Mouse (Mus musculus) left cerebral cortex, postnatal 36 days (tissue): ENCODE measurements around the gene Gm6890. TPM values are rescaled to one million over a fixed set of nuclear protein-coding genes. Genes with fewer than 3 reads are reported as not detected.
"Not testable (repeated sequence)": the region's sequence is repeated elsewhere in the genome, so short reads cannot be mapped to it uniquely, and the experiment has no call there.

ENCODE experiments used
- DNase-seq, 2 experiments: peaks; one replicate each; pipeline ENCODE4 v3.0.0; 2021 to 2022; ENCODE audit warnings: low spot score in 2 of 2, mixed read lengths in 1 of 2
- intact Hi-C: fragments of 180-260 bp; cut with DNase I; formaldehyde crosslinking; loops from one replicate; pipeline ENCODE4 v1.15.1; 2025
- total RNA-seq, 2 experiments: library from RNA; stranded (reverse); gene quantifications; 2 replicates each; pipeline ENCODE4 v1.2.3; 2021

Gene Gm6890
- not detected for total RNA-seq

DNA sequence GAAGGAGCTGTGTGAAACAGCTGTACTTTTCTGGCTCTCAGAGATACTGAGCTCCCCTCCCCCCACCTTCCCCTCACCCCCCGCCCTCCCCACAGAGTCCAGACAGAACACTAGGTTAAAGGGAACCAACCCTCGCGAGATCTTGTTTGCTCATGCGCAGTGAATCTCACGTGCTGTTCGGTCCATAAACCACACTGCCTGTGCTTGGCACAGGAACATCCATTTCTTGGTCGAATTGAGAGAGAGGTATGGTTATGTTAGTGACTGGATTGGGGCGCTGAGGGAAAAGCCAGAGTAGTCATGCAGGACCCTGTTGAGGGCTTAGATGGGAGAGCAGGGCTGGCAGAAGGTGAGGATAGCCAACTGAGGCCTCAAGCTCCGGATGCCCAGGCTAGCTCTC, at the start of gene Gm6890:
Gm6890 (plus strand) TSS at position 301 of the 400 bp plus-strand sequence.
- DNase-seq, intact Hi-C loops: not testable (repeated sequence)

DNA sequence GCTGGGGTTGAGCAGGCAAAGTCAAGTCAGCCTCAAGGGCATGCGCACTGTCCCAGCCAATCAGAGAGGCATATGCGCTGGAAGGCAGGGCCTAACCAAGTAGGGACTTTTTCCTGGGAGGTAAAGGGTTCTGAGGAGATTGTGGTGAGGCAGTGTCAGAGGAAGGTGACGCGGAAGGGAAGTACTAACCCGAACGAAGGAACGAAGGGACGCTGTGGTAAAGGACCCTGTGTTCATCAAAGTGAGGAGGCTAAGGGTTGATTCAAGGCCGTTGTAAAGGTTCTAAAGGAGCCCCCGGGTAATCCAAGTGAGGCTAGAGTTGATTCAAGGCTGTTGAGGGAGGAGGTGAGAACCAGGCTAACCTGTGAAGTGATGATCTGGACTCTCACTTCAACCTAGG, 14.5 kb upstream of the Gm6890 start:
- DNase-seq, intact Hi-C loops: not testable (repeated sequence)

DNA sequence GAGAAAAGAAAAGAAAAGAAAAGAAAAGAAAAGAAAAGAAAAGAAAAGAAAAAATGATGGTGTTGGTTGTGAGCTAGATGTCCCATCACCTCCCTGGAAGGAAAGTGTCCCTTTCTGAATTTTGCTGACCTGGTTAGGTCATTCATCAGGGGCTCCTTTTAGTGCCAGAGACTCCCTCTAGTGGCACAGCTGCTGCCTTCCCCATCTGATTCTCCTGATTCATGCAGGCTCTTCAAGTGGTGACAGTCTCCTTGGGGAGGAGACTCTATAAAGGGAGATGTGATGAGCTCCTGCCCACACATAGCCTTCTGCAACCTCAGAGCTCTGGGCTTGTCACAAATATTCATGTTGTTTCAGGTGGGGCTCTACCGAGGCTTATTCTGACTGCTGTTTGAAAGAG, 30.0 kb downstream of the Gm6890 start:
- intact Hi-C loops, DNase-seq: not testable (repeated sequence)

Other genes with a start within 250 kb of the Gm6890 start
- not detected for gene Olfr1326-ps1, start 166.0 kb upstream of the Gm6890 start, total RNA-seq
- not detected for gene Olfr1325, start 148.2 kb upstream of the Gm6890 start, total RNA-seq
- gene Gm5640, start 95.3 kb upstream of the Gm6890 start, total RNA-seq: under 1 TPM; 0.14 to 0.15 TPM
- gene Gm5936, start 96.3 kb downstream of the Gm6890 start, total RNA-seq: under 1 TPM in 1 of 2 experiments, not detected in 1; 0.14 TPM